Mouse (Mus musculus): ENCODE data around the gene Itpr1.
A peak's percentile ranks its signal among the peaks of the same experiment; 100 is the strongest.

The Itpr1 gene

DNA sequence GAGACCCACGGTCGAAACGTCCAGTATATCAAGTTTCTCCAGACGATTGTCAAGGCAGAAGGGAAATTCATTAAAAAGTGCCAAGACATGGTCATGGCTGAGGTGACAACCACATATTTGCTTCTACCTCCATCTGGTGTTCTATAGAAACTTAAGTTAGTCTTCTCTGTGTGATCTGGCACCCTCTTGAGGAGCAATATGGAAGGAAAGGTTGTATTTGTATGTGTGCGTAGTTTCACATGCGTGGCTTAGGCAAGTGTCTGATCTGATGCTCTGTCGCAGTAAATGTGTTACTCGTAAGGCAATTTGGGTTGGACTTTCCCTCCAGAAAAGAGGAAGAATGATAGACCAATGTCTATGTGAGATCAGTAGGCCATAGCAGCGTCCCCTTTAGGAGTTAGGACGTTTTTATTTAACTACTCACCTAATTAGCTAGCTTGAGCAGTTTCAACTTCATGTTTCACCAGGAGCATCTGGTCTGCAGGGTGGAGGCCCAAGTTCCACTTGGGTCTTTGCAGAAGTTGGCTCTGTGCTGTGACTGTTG is 188.6 kb downstream of the Itpr1 start:
- no peak for DNase-seq

- no peak for DNase-seq
Measured at GRCm38 (mm10) chr6:108404736-108405135, 191.8 kb downstream of the Itpr1 start.

- peak; percentile 51 for DNase-seq
Measured at GRCm38 (mm10) chr6:108408053-108408452, 195.2 kb downstream of the Itpr1 start.

DNA sequence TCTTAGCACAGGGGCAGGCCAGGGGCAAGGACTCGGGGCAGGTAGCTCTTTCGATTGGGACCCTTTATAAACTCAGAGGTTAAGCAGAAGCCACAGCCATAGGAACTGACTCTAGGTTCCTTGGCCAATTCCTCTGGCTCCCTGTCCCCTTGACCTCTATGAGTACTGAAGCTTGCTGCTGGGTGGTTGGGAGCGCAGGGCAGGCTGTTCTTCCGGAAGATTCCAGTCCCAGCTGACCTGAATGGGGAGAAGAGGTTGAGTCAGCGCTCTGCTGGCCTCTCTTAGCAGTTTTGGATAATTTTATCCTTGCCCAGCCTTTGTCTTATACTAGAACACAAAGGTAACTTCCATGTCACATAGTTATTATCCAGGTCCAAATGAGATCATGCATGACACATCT is 195.8 kb downstream of the Itpr1 start:
- no peak for DNase-seq

DNA sequence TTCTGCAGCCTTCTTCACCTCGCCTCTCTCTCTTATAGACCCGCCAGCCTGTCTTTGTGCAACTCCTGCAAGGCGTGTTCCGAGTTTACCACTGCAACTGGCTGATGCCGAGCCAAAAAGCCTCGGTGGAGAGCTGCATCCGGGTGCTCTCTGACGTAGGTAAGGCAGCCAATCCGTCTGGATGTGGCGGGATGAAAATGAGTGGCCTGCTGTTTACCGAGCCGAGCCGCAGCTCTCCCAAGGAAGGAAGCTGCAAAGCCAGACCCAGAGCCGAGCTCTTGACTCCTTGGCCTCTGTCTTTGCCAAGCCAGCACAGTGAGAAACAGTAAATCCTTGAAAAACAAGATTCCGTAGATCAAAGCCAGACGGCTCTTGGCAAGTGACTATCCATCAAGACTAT is 197.9 kb downstream of the Itpr1 start:
- DNase-seq: peak; percentile 66

DNA sequence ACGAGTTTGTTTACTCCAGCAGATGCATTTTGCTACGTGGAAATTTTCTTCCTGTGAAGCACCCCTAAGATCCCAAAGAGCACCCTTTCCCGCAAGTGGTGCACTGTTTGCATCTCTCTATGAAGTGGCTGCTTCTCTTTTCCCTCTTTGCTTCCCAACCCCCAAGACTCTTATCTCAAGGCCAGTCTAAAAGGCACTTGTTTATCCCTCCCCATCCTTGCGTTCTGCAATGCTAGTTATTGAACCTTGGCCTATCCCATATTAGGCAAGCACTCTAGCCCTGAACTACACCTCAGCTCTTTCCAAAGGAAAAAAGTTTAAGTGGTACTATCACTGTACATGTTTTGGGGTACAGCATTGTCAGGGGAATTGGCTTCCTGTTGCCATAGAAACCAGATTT is 198.3 kb downstream of the Itpr1 start:
- DNase-seq: no peak

GRCm38 (mm10) chr6:108413006-108413405 is 200.1 kb downstream of the Itpr1 start:
- DNase-seq: no peak

DNA sequence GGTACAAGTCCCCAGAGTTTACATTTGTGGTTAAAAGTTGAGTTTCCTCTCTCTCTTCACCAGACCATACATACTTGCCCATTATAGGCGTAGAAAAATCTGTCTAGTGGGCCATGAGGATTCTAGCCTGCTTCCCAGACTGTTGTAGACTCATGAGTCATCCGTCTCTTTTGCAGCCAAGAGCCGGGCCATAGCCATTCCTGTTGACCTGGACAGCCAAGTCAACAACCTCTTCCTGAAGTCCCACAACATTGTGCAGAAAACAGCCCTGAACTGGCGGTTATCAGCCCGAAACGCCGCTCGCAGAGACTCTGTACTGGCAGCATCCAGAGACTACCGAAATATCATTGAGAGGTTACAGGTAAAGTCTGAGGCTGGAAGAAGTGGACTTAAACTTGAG is 200.7 kb downstream of the Itpr1 start:
- no peak for DNase-seq

- no peak for DNase-seq
Measured at GRCm38 (mm10) chr6:108415847-108416246, 203.0 kb downstream of the Itpr1 start.

DNA sequence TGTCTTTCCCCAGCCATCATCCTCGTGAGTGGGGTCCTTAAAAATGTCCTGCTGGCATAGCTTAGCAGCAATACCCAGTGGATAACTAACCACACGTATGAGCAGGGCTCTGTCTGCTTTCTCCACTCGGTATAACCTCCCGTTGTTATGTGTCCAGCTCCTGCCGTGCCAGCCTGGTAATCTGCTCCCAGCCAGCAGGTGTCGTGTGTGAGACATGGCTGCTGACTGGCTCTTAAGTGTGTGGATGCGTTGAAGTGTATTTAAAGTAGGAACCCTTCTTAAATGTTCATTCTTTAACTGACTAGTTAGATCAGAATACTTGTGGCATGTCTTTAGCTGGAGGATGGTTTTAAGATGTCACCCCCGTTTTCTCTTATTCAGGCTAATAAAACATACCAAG is 204.6 kb downstream of the Itpr1 start:
- DNase-seq: peak; percentile 70

DNA sequence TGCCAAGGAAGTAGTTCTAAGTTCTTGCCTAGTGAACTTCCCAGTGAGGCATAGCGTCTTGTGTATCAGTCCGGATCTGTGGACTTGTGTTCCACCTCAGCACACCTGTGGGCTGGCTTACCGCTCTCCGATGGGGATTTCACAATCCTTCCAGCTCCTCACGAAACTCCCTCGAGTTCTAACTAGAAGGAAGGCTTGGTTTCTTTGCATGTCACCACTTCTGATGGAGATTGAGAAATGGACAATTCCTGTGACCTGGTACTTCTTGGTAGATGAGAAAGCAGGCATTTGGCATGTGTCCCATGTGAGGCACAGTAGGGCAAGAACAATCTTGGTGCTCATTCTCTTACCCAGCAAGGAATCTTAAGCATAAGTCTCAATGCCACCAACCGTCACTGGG is 205.3 kb downstream of the Itpr1 start:
- no peak for DNase-seq

- DNase-seq: no peak
Measured at GRCm38 (mm10) chr6:108424749-108425584, 212.1 kb downstream of the Itpr1 start.

GRCm38 (mm10) chr6:108426789-108427188 is 213.9 kb downstream of the Itpr1 start:
- DNase-seq: peak; percentile 92

- DNase-seq: no peak
Measured at GRCm38 (mm10) chr6:108428383-108428782, 215.5 kb downstream of the Itpr1 start.

GRCm38 (mm10) chr6:108429950-108430349 is 217.1 kb downstream of the Itpr1 start:
- DNase-seq: no peak

- DNase-seq: no peak
Measured at GRCm38 (mm10) chr6:108431193-108431592, 218.3 kb downstream of the Itpr1 start.

- DNase-seq: no peak
Measured at GRCm38 (mm10) chr6:108432836-108433235, 219.9 kb downstream of the Itpr1 start.

- no peak for DNase-seq
Measured at GRCm38 (mm10) chr6:108434816-108435215, 221.9 kb downstream of the Itpr1 start.

GRCm38 (mm10) chr6:108435467-108435866 is 222.6 kb downstream of the Itpr1 start:
- no peak for DNase-seq

DNA sequence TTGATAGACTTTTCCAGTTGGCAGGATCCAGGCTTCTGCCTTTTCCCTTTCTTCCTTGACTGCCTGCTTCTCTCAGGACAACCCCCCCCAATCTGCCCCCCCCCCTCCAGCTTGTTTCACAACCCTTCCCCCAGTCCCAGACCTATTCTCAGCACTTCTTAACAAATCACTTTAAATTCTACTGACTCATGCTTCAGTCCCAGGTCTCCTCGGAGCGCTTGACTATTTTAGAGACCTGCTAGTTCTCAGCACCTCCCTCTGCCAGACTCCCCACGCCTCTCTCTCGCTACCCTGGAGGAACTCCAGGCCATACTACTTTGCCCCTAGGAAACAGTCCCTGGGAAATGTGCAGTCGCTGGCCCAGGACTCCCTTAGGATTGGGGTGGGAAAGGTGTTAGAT is 223.7 kb downstream of the Itpr1 start:
- no peak for DNase-seq

DNA sequence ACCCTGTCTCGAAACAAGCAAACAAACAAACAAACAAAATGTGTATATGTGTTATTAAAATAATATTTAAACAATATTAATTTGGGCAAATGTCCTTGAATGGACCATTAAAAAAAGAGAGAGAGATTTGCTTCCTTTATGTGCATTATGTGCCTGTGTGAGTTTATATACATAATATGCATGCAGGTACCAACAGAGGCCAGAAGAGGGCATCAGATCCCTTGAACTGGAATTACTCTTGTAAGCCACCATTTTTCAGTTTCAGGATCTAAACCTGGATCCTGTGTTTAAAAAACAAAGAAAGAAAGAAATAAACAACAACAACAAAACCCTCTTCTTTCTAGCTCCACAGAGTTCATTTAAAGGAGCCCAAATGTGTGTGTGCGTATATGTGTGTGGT is 228.4 kb downstream of the Itpr1 start:
- no peak for DNase-seq

DNA sequence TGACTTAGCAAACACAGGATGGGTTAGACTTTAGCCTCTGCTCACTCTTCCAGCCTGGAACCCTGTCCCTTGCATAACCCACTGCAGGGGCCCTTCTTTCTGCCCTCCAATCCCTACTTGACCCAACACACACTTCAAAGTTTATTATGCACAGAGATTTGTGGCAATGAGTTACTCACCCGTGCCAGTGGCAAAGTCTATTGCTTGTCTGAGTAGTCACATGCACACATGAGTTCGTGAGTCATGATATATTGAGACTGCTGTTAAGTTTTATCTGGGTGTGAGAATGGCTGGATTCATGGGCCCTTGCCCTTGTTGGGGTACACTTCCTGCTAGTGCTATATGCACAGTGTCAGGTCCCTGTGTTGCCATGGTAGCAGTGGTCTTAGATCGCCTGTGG is 229.4 kb downstream of the Itpr1 start:
- peak; percentile 62 for DNase-seq

DNA sequence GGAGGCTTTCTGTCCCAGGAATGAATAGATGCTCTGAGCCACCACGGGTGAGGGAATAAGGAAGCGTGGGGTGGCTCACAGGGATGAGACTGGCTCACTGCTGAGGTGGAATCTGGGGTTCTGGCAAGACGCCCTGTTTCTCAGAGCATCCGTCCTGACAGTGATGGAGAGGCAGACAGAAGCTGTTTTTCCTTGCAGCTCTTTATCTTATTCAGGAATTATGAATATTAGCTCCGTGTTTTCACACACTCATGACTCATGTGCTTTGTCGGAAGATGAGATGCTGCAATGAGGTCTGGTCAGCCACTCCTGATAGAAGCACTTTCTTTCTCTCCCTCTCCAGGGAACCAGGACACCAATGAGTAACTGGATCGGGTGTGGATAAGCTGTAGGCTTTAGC is 231.5 kb downstream of the Itpr1 start:
- peak; percentile 48 for DNase-seq

DNA sequence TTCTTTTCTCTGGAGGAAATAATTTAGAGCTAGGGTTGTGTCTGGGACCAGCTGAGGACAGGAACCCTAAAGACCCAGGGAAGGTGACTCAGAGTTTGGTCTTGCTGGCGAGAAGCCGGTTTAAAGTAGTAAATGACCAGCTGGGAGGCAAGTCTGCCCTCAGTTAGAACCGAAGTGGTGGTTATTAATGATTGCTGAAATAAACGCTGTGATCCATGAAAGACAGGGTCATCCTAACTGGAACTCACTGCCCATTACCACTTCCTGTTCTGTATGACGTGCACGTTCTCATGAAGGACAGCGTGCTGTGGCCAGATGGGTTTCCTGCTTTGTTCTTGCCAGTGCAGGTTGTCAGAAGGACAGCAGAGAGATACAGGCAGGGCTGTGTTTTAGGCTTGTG is 232.1 kb downstream of the Itpr1 start:
- DNase-seq: peak; percentile 56

DNA sequence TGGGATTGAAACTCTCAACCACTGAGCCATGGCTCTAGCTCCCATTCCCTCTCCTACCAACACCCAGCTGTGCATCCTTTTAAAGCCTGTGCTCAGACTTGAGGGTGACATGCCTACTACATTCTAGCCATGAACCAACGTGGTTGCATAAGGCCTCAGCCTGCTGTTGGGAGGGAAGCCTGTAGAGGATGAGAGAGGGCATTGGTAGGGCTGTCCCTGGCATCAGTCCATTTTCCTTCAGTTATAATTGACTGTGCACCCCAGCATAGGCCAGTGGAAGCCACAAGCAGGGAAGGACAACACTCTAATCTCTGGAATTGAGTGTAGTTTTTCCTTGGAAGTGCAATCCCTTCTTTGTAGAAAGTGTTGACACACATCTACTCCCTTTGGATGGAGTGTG is 233.9 kb downstream of the Itpr1 start:
- no peak for DNase-seq

Measured in kidney, postnatal 10 days (tissue).